Mouse (Mus musculus) liver, embryonic 11.5 days (tissue): ENCODE data around the gene Tspan11. TPM values are rescaled to one million over a fixed set of nuclear protein-coding genes. Genes with fewer than 3 reads are reported as not detected.

Source experiments
- ATAC-seq: fragments of 200-750 bp; cut with Nextera tagmentation; replicated peaks from 2 replicates; pipeline ENCODE4 v1.8.0; 2017; ENCODE audit warnings: moderate number of reproducible peaks, mild to moderate bottlenecking, moderate TSS enrichment, moderate library complexity; ENCODE audit not compliant: low FRiP score
- DNase-seq: peaks from one replicate; pipeline ENCODE4 v3.0.0-alpha.2; 2017; ENCODE audit warnings: low spot score
- H3K27ac ChIP-seq: fragments of 300-500 bp; sonication (generic); 2 replicates; pipeline ENCODE4 v1.5.1; 2014; ENCODE audit warnings: mild to moderate bottlenecking, low read depth, low read length, control low read depth
- H3K27me3 ChIP-seq: fragments of 300-500 bp; sonication (generic); replicated peaks from 2 replicates; pipeline ENCODE4 v1.6.1; 2014; ENCODE audit warnings: low read length, mixed read lengths; ENCODE audit not compliant: control insufficient read depth, insufficient read depth
- H3K36me3 ChIP-seq: fragments of 300-500 bp; sonication (generic); 2 replicates; pipeline ENCODE4 v1.6.1; 2014; ENCODE audit warnings: mild to moderate bottlenecking, low read length, moderate library complexity, mixed read lengths; ENCODE audit not compliant: control insufficient read depth, insufficient read depth
- H3K4me1 ChIP-seq: fragments of 300-500 bp; sonication (generic); replicated peaks from 2 replicates; pipeline ENCODE4 v1.6.1; 2014; ENCODE audit warnings: low read length, mixed read lengths; ENCODE audit not compliant: control insufficient read depth, insufficient read depth
- H3K4me2 ChIP-seq: fragments of 300-500 bp; sonication (generic); 2 replicates; pipeline ENCODE4 v1.6.1; 2014; ENCODE audit warnings: mild to moderate bottlenecking, control low read depth, moderate library complexity
- H3K4me3 ChIP-seq: fragments of 300-500 bp; sonication (generic); 2 replicates; pipeline ENCODE4 v1.5.1; 2014; ENCODE audit warnings: low read depth, low read length, control low read depth
- H3K9ac ChIP-seq: fragments of 300-500 bp; sonication (generic); 2 replicates; pipeline ENCODE4 v1.6.1; 2014; ENCODE audit warnings: low read depth, low read length, control low read depth
- H3K9me3 ChIP-seq: fragments of 300-500 bp; sonication (generic); 2 replicates; pipeline ENCODE4 v1.6.1; 2016; ENCODE audit warnings: low read length, inconsistent platforms, mixed read lengths; ENCODE audit not compliant: control insufficient read depth
- WGBS: fragments of 180-500 bp; shearing (Covaris S2); extraction: QIAGEN DNeasy Blood & Tissue Kit; methylation state at CpG from one replicate; pipeline ENCODE4 v1.1.7; 2014; 5-methylcytosine and 5-hydroxymethylcytosine counted together
- polyA plus RNA-seq: library from polyadenylated mRNA; unstranded; fragments of >200 nt; fragmentation: Nextera tagmentation; extraction: Ambion mirVana; gene quantifications from 2 replicates; pipeline ENCODE4 v1.2.1, GENCODE M21; 2014

The Tspan11 gene
- polyA plus RNA-seq, 1 experiment from 2014 or later, result 1.7 TPM

- ATAC-seq, result no peak
- 28% methylated on average over 6 of the region's 6 CpGs for WGBS
- Histone ChIP-seq H3K36me3 (no peaks in the 10 kb centered on the region), H3K27me3 (0 out of 2 replicates have a peak, but pooled peaks cover 3% of the 10 kb centered on the region), H3K4me2 (no peak overlapping the region), H3K4me3 (no peak overlapping the region), H3K9me3 (no peaks in the 10 kb centered on the region), H3K4me1 (no peaks in the 10 kb centered on the region), H3K27ac (no peak overlapping the region), H3K9ac (no peak overlapping the region)
- no peak for DNase-seq
Observed at GRCm38 (mm10) chr6:127894999-127895398, 7.6 kb downstream of the Tspan11 start.

- no peak for ATAC-seq
- no peak for DNase-seq
- no peaks in the 10 kb centered on the region for H3K4me1 ChIP-seq
- H3K9me3 ChIP-seq, result no peaks in the 10 kb centered on the region
- H3K27ac ChIP-seq, result no peak overlapping the region
- no peak overlapping the region for H3K9ac ChIP-seq
- no peak overlapping the region for H3K4me3 ChIP-seq
- 0 out of 2 replicates have a peak, but pooled peaks cover 3% of the 10 kb centered on the region for H3K27me3 ChIP-seq
- 87% methylated on average over 3 of the region's 3 CpGs for WGBS
- no peaks in the 10 kb centered on the region for H3K36me3 ChIP-seq
- H3K4me2 ChIP-seq, result no peak overlapping the region
Observed at GRCm38 (mm10) chr6:127896425-127896824, 9.0 kb downstream of the Tspan11 start.

DNA sequence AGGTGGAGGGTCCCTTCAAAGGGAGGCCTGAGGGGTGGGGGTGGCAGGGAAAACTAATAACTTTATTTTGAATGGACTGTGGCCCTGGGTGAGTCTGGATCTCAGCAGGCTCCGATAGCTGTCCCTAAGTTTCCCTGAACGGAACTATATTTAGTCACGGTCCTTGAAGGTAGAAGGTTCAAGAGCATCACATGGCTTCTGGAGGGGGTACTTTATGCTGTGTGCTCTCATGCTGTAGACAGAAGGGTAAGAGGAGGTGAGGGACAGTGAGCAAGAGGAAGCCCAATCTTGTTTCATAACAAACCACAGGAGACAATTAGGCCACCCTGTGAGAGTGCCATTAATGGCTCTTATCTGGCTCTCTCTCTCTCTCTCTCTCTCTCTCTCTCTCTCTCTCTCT is 10.0 kb downstream of the Tspan11 start:
- DNase-seq, result no peak
- 92% methylated on average over 3 of the region's 3 CpGs for WGBS
- Histone ChIP-seq H3K36me3 (no peaks in the 10 kb centered on the region), H3K4me2 (no peak overlapping the region), H3K27me3 (0 out of 2 replicates have a peak, but pooled peaks cover 3% of the 10 kb centered on the region), H3K27ac (no peak overlapping the region), H3K4me1 (no peaks in the 10 kb centered on the region), H3K9me3 (no peaks in the 10 kb centered on the region), H3K4me3 (no peak overlapping the region), H3K9ac (no peak overlapping the region)
- no peak for ATAC-seq

GRCm38 (mm10) chr6:127900062-127900461 is 12.7 kb downstream of the Tspan11 start:
- no peak overlapping the region for H3K27ac ChIP-seq
- H3K4me1 ChIP-seq, result no peaks in the 10 kb centered on the region
- H3K27me3 ChIP-seq, result 0 out of 2 replicates have a peak, but pooled peaks cover under 1% of the 10 kb centered on the region
- ATAC-seq (no peak), DNase-seq (no peak)
- no peak overlapping the region for H3K4me2 ChIP-seq
- no peaks in the 10 kb centered on the region for H3K36me3 ChIP-seq
- no peak overlapping the region for H3K4me3 ChIP-seq
- H3K9ac ChIP-seq, result no peak overlapping the region
- H3K9me3 ChIP-seq, result no peaks in the 10 kb centered on the region
- 79% methylated on average over 6 of the region's 6 CpGs for WGBS

- Histone ChIP-seq H3K36me3 (no peaks in the 10 kb centered on the region), H3K4me2 (no peak overlapping the region), H3K27me3 (no peaks in the 10 kb centered on the region), H3K9ac (no peak overlapping the region), H3K9me3 (no peaks in the 10 kb centered on the region), H3K4me1 (no peaks in the 10 kb centered on the region), H3K27ac (no peak overlapping the region), H3K4me3 (no peak overlapping the region)
- no peak for ATAC-seq
- WGBS, result 67% methylated on average over 3 of the region's 3 CpGs
- no peak for DNase-seq
Observed at GRCm38 (mm10) chr6:127901261-127901660, 13.9 kb downstream of the Tspan11 start.

GRCm38 (mm10) chr6:127901669-127902068 is 14.3 kb downstream of the Tspan11 start:
- no peak for ATAC-seq
- no peak overlapping the region for H3K9ac ChIP-seq
- WGBS, result 86% methylated on average over 5 of the region's 5 CpGs
- no peaks in the 10 kb centered on the region for H3K27me3 ChIP-seq
- no peaks in the 10 kb centered on the region for H3K36me3 ChIP-seq
- H3K4me3 ChIP-seq, result no peak overlapping the region
- DNase-seq, result no peak
- no peak overlapping the region for H3K4me2 ChIP-seq
- no peak overlapping the region for H3K27ac ChIP-seq
- no peaks in the 10 kb centered on the region for H3K4me1 ChIP-seq
- H3K9me3 ChIP-seq, result no peaks in the 10 kb centered on the region

DNA sequence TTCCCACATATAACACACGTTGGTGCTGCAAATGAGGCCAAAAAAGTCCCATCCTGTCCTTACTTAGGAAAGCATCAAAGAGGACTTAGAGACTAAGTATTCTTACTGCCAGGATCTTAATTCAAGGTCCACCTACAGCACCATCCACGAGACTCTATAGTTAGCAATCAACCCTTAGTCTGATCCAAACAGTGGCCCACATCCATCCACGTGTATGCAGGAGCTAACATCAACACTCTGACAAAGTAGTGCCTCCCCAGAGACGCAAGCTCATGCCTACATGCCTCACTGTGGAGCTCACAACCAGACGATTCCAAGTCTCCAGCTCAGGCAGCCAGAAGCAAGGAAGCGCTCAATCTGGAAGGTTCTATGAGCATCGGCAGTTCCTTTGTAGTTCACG is 15.2 kb downstream of the Tspan11 start:
- no peak for DNase-seq
- no peak overlapping the region for H3K4me3 ChIP-seq
- ATAC-seq, result no peak
- H3K9ac ChIP-seq, result no peak overlapping the region
- 76% methylated on average over 8 of the region's 8 CpGs for WGBS
- no peaks in the 10 kb centered on the region for H3K4me1 ChIP-seq
- H3K4me2 ChIP-seq, result no peak overlapping the region
- no peaks in the 10 kb centered on the region for H3K36me3 ChIP-seq
- no peak overlapping the region for H3K27ac ChIP-seq
- no peaks in the 10 kb centered on the region for H3K27me3 ChIP-seq
- no peaks in the 10 kb centered on the region for H3K9me3 ChIP-seq

- ATAC-seq (no peak), DNase-seq (no peak)
- no peak overlapping the region for H3K4me2 ChIP-seq
- no peaks in the 10 kb centered on the region for H3K27me3 ChIP-seq
- no peaks in the 10 kb centered on the region for H3K36me3 ChIP-seq
- no peak overlapping the region for H3K4me3 ChIP-seq
- no peaks in the 10 kb centered on the region for H3K4me1 ChIP-seq
- 81% methylated on average over 4 of the region's 4 CpGs for whole genome bisulfite sequencing
- H3K9ac ChIP-seq, result no peak overlapping the region
- H3K27ac ChIP-seq, result no peak overlapping the region
- no peaks in the 10 kb centered on the region for H3K9me3 ChIP-seq
Observed at GRCm38 (mm10) chr6:127910638-127911037, 23.2 kb downstream of the Tspan11 start.

GRCm38 (mm10) chr6:127911687-127912086 is 24.3 kb downstream of the Tspan11 start:
- ATAC-seq (no peak), DNase-seq (no peak)
- Histone ChIP-seq H3K9ac (no peak overlapping the region), H3K4me2 (no peak overlapping the region), H3K9me3 (no peaks in the 10 kb centered on the region), H3K4me3 (no peak overlapping the region), H3K4me1 (no peaks in the 10 kb centered on the region), H3K36me3 (no peaks in the 10 kb centered on the region), H3K27me3 (no peaks in the 10 kb centered on the region), H3K27ac (no peak overlapping the region)
- 62% methylated on average over 4 of the region's 4 CpGs for WGBS
